Mouse (Mus musculus) intestine, embryonic 16.5 days (tissue): ENCODE results near the gene Fiz1. TPM values are rescaled to one million over a fixed set of nuclear protein-coding genes. Genes with fewer than 3 reads are reported as not detected.

Source experiments
- ATAC-seq: fragments of 200-750 bp; cut with Nextera tagmentation; 2 replicates; pipeline ENCODE4 v1.8.0; 2017; ENCODE audit warnings: moderate TSS enrichment, moderate library complexity
- H3K27ac ChIP-seq: fragments of 300-500 bp; sonication (generic); 2 replicates; pipeline ENCODE4 v1.5.1; 2014; ENCODE audit warnings: mild to moderate bottlenecking, low read length
- H3K27me3 ChIP-seq: fragments of 300-500 bp; sonication (generic); replicated peaks from 2 replicates; pipeline ENCODE4 v1.6.1; 2014; ENCODE audit warnings: low read length, control low read depth, mixed read lengths; ENCODE audit not compliant: control insufficient read depth, insufficient read depth
- H3K36me3 ChIP-seq: fragments of 300-500 bp; sonication (generic); 2 replicates; pipeline ENCODE4 v1.6.1; 2014; ENCODE audit warnings: low read length, control low read depth; ENCODE audit not compliant: control insufficient read depth, insufficient read depth
- H3K4me1 ChIP-seq: fragments of 300-500 bp; sonication (generic); 2 replicates; pipeline ENCODE4 v1.6.1; 2014; ENCODE audit warnings: low read length, control low read depth, mixed read lengths; ENCODE audit not compliant: control insufficient read depth, insufficient read depth
- H3K4me2 ChIP-seq: fragments of 300-500 bp; sonication (generic); 2 replicates; pipeline ENCODE4 v1.6.1; 2014; ENCODE audit warnings: low read depth, low read length, control low read depth
- H3K4me3 ChIP-seq: fragments of 300-500 bp; sonication (generic); 2 replicates; pipeline ENCODE4 v1.5.1; 2014; ENCODE audit warnings: mild to moderate bottlenecking, low read length
- H3K9ac ChIP-seq: fragments of 300-500 bp; sonication (generic); 2 replicates; pipeline ENCODE4 v1.6.1; 2014; ENCODE audit warnings: low read depth, low read length
- H3K9me3 ChIP-seq: fragments of 300-500 bp; sonication (generic); 2 replicates; pipeline ENCODE4 v1.6.1; 2016; ENCODE audit warnings: low read length, control low read depth; ENCODE audit not compliant: control insufficient read depth
- WGBS: fragments of 180-500 bp; shearing (Covaris S2); extraction: QIAGEN DNeasy Blood & Tissue Kit; methylation state at CpG from one replicate; pipeline ENCODE4 v1.1.7; 2014; 5-methylcytosine and 5-hydroxymethylcytosine counted together
- polyA plus RNA-seq: library from polyadenylated mRNA; unstranded; fragments of >200 nt; fragmentation: Nextera tagmentation; extraction: Ambion mirVana; gene quantifications from 2 replicates; pipeline ENCODE4 v1.2.1, GENCODE M21; 2015

The Fiz1 gene
- 25.4 and 27.1 TPM in 2 replicates for polyA plus RNA-seq

- under 1% methylated on average over 42 of the region's 42 CpGs for WGBS
Measured at GRCm38 (mm10) chr7:5014251-5015117, at the start of gene Fiz1, which contains the start of gene Zfp524. Gene Fiz1, minus strand, starts transcription at chr7:5014697. Gene Zfp524, plus strand, starts transcription at chr7:5014415.

GRCm38 (mm10) chr7:5062360-5063001 is 48.0 kb upstream of the Fiz1 start:
- peaks cover 42% of the 10 kb centered on the region for H3K4me1 ChIP-seq
- peak overlapping the region; percentile 100 for H3K27ac ChIP-seq
- H3K9me3 ChIP-seq = no peaks in the 10 kb centered on the region
- peak overlapping the region; percentile 72 for H3K4me2 ChIP-seq
- peaks cover 7% of the 10 kb centered on the region; the same call in 1 of the 2 replicates for H3K27me3 ChIP-seq
- H3K9ac ChIP-seq = peak overlapping the region; percentile 97
- ATAC-seq = peak; percentile 61
- H3K4me3 ChIP-seq = peak overlapping the region; percentile 61
- under 1% methylated on average over 49 of the region's 51 CpGs for WGBS
- H3K36me3 ChIP-seq = peaks cover 6% of the 10 kb centered on the region; the same call in 1 of the 2 replicates

More at GRCm38 (mm10) chr7:5014251-5015117, at the start of gene Fiz1, which contains the start of gene Zfp524:
- peak within 1 kb of the TSS; percentile 76 for H3K4me3 ChIP-seq
- ATAC-seq = peak; percentile 82
- H3K27me3 ChIP-seq = no peaks in the 10 kb centered on the region
- peak within 1 kb of the TSS; percentile 99 for H3K27ac ChIP-seq
- H3K36me3 ChIP-seq = peaks cover 33% of the 10 kb centered on the region
- peaks cover 2% of the 10 kb centered on the region; the same call in 1 of the 2 replicates for H3K9me3 ChIP-seq
- peaks cover 9% of the 10 kb centered on the region for H3K4me1 ChIP-seq
- H3K4me2 ChIP-seq = peak within 1 kb of the TSS; percentile 68
- H3K9ac ChIP-seq = peak within 1 kb of the TSS; percentile 90

GRCm38 (mm10) chr7:5061774-5062359 is 47.4 kb upstream of the Fiz1 start, which contains the start of gene U2af2:
Gene U2af2, plus strand, starts transcription at chr7:5062143.
- WGBS = under 1% methylated on average over 58 of the region's 65 CpGs
- ATAC-seq = peak; percentile 79
- Histone ChIP-seq H3K36me3 (peaks cover 6% of the 10 kb centered on the region; the same call in 1 of the 2 replicates), H3K4me3 (peak within 1 kb of the TSS; percentile 61), H3K4me2 (peak within 1 kb of the TSS; percentile 99), H3K27ac (peak within 1 kb of the TSS; percentile 100), H3K27me3 (peaks cover 13% of the 10 kb centered on the region), H3K9me3 (no peaks in the 10 kb centered on the region), H3K9ac (peak within 1 kb of the TSS; percentile 97), H3K4me1 (peaks cover 40% of the 10 kb centered on the region)

GRCm38 (mm10) chr7:5060944-5061773 is 46.7 kb upstream of the Fiz1 start:
- Histone ChIP-seq H3K4me1 (peaks cover 39% of the 10 kb centered on the region), H3K9ac (peak overlapping the region; percentile 97)
- WGBS = under 1% methylated on average over 60 of the region's 60 CpGs

GRCm38 (mm10) chr7:5060239-5060731 is 45.8 kb upstream of the Fiz1 start:
- Histone ChIP-seq H3K27me3 (peaks cover 29% of the 10 kb centered on the region), H3K4me3 (peak overlapping the region; percentile 61), H3K4me2 (peak overlapping the region; percentile 99), H3K4me1 (peaks cover 30% of the 10 kb centered on the region), H3K36me3 (no peaks in the 10 kb centered on the region), H3K27ac (peak overlapping the region; percentile 100), H3K9me3 (no peaks in the 10 kb centered on the region), H3K9ac (peak overlapping the region; percentile 97)
- WGBS = 3% methylated on average over 27 of the region's 27 CpGs
- peak; percentile 9 for ATAC-seq

More at GRCm38 (mm10) chr7:5060944-5061773, 46.7 kb upstream of the Fiz1 start:
- peak overlapping the region; percentile 61 for H3K4me3 ChIP-seq
- peak overlapping the region; percentile 99 for H3K4me2 ChIP-seq
- peak; percentile 91 for ATAC-seq
- no peaks in the 10 kb centered on the region for H3K9me3 ChIP-seq
- H3K36me3 ChIP-seq = peaks cover 3% of the 10 kb centered on the region; the same call in 1 of the 2 replicates
- peaks cover 20% of the 10 kb centered on the region for H3K27me3 ChIP-seq
- peak overlapping the region; percentile 100 for H3K27ac ChIP-seq

GRCm38 (mm10) chr7:5059421-5059820 is 44.9 kb upstream of the Fiz1 start:
- peaks cover 26% of the 10 kb centered on the region for H3K4me1 ChIP-seq
- H3K36me3 ChIP-seq = no peaks in the 10 kb centered on the region
- no peaks in the 10 kb centered on the region for H3K9me3 ChIP-seq
- no peak overlapping the region for H3K4me3 ChIP-seq
- H3K9ac ChIP-seq = 0 out of 2 replicates have a peak overlapping the region, but pooled peaks have one; percentile 97
- H3K27ac ChIP-seq = no peak overlapping the region
- H3K27me3 ChIP-seq = peaks cover 38% of the 10 kb centered on the region
- H3K4me2 ChIP-seq = peak overlapping the region; percentile 99; the same call in 1 of the 2 replicates
- no peak for ATAC-seq
- 94% methylated on average over 12 of the region's 12 CpGs for WGBS

- ATAC-seq = no peak
- Histone ChIP-seq H3K27ac (no peak overlapping the region), H3K9me3 (no peaks in the 10 kb centered on the region), H3K4me2 (no peak overlapping the region), H3K36me3 (no peaks in the 10 kb centered on the region), H3K4me3 (no peak overlapping the region), H3K9ac (no peak overlapping the region), H3K27me3 (peaks cover 45% of the 10 kb centered on the region), H3K4me1 (peaks cover 24% of the 10 kb centered on the region)
- 100% methylated on average over 1 of the region's 1 CpGs for WGBS
Measured at GRCm38 (mm10) chr7:5058631-5059030, 44.1 kb upstream of the Fiz1 start.

GRCm38 (mm10) chr7:5057804-5058203 is 43.3 kb upstream of the Fiz1 start:
- H3K36me3 ChIP-seq = no peaks in the 10 kb centered on the region
- no peak for ATAC-seq
- peaks cover 31% of the 10 kb centered on the region for H3K4me1 ChIP-seq
- no peak overlapping the region for H3K9ac ChIP-seq
- 44% methylated on average over 11 of the region's 11 CpGs for WGBS
- H3K27ac ChIP-seq = no peak overlapping the region
- H3K4me2 ChIP-seq = peak overlapping the region; percentile 70; the same call in 1 of the 2 replicates
- peaks cover 54% of the 10 kb centered on the region for H3K27me3 ChIP-seq
- H3K4me3 ChIP-seq = no peak overlapping the region; the same call in 1 of the 2 replicates
- H3K9me3 ChIP-seq = no peaks in the 10 kb centered on the region
